Mouse (Mus musculus) cerebellum, adult 11 months (tissue): ENCODE measurements around the gene Igfn1.

Source experiments
- DNase-seq: peaks from one replicate; pipeline ENCODE4 v3.0.0; 2022

Igfn1 gene

DNA sequence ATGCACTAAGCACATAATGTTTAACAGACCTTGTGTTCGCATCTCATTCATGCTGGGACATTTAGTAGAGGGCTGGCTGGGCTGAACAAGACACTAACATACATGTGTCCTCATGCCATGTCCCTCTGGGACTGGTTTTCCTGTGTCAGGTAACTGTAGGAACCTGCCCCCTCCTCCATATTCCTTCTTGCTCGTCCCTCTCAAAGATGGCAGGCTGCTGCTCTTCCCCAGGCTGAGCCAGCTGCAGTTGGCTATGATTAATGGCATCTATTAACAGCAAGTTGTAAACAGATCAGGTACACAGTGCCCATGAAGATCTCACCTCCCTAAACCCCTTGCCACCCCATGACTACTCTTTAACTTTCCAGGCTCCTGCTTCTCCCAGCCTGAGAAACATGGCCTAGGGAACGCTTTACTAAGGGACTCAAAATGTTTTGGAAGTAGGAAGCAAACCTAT is at the start of gene Igfn1:
Gene Igfn1 (minus strand): TSS at position 51 of the 457 bp plus-strand sequence.
- no peak for DNase-seq

DNA sequence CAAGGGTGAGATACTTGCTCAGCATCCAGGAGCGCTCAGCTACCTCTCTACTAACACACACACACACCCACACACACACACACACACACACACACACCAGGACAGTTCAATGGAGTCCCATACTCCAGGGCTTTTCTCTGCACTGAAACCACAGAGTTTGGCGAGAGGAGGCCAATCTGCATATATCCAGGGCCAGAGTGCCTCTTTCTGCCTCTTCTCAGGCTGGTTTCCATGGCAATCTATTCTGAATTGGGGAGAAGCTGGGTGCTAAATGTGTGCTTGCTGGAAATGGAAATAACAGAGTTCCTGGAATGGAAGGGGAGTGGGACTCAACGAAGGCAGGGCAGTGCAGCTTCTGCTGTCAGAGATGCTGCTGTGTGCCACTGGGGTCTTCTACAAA is 49.6 kb upstream of the Igfn1 start:
- no peak for DNase-seq

DNA sequence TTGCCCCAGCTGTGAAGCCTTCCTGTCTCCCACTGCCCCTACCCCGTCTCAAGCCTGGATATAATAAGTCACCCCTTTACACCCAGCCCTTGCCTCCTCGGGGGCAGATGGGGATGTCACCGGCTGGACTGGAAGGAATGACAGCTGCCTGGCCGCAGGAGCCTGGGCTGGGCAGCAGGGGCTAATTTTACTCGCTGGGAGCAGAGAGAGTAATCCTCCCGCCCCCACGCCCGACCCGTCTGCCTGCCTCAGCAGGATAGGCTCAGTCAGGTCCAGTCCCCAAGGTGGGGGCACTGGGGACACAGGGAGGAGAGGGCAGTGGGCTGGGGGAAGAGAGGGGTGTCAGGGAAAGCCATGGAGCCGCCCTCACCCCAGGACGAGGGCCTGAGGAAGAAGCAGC is 46.4 kb upstream of the Igfn1 start, which contains the start of gene Cacna1s:
Gene Cacna1s (plus strand): TSS at position 204 of the 400 bp plus-strand sequence.
- DNase-seq, result no peak

DNA sequence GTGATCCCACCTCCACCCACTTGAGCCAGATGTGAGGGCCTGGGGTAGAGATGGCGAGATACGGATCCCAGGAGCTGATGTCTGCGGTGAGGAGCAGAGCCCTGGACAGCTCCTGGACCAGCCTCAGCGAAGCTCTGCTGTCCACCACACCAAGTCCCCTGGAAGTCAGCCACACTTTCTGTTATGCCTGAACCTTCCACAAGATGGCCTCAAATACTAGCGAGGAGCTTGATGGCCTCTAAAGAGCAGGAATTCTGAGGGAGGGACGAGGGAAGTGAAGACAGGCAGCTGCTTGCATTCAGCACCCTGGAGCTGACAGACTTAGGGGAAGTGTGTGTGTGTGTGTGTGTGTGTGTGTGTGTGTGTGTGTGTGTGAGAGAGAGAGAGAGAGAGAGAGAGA is 45.3 kb upstream of the Igfn1 start:
- DNase-seq, result peak; percentile 60

DNA sequence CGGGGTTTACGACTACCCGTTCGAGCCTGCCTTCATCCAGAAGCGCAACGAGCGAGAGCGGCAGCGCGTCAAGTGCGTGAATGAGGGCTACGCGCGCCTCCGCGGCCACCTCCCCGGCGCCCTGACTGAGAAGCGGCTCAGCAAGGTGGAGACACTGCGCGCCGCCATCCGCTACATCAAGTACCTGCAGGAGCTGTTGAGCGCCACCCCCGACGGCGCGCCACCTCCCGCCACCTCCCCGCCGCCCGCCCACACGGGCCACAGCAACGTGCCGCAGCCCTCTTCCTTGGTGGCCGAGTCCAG is 44.8 kb upstream of the Igfn1 start:
- no peak for DNase-seq

DNA sequence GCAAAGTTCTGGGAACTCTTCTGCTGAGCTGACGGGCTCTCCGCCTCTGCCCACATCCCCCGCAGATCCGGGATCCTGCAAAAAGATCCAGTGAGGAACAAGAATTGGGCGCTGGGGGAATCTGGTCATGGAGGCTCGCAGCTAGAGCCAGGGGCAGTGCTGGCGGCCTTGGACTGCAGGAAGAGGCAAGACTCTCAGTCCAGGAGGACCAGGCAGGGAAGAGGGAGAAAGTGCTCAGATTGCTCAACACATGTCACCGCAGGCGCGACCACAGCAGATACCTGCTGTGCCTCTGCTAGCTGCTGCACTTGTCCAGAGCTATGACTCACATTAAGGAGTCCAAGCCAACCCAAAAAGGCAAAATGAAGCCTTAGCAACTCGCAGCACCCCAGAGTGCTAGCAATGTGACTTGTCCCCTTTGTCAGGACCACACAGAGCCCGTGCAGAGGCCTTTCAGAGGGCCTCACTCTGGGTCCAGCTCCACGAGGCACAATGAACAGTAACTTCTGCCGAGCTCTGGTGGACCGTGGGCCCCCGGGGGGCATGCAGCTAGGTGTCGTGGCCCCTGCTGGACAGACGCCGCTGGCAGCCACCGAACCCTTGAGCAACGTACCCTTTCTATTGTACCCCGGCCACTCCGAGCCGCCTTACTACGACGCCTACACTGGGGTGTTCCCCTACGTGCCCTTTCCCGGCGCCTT is 44.3 kb upstream of the Igfn1 start, which contains the start of gene Ascl5:
Gene Ascl5 (plus strand): TSS at position 493 of the 701 bp plus-strand sequence.
- no peak for DNase-seq

DNA sequence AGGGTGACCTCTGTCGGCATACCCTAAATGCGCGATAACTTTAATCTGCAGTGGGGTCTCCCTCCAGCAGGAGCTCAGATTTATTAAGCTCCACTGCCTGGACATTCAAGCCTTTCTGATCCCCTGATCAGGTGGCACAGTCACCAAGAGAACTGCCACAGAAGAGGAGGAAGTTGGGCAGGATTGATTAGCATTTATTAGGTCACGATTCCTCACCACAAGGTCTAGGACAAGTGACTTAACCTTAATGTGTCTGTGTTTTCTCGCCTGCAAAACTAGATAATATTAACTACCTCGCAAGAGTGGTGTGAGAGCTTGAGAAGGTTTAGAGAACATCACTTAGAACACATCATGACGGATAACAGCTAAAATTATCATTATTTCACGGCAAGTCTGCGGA is 41.8 kb upstream of the Igfn1 start:
- DNase-seq, result no peak

DNA sequence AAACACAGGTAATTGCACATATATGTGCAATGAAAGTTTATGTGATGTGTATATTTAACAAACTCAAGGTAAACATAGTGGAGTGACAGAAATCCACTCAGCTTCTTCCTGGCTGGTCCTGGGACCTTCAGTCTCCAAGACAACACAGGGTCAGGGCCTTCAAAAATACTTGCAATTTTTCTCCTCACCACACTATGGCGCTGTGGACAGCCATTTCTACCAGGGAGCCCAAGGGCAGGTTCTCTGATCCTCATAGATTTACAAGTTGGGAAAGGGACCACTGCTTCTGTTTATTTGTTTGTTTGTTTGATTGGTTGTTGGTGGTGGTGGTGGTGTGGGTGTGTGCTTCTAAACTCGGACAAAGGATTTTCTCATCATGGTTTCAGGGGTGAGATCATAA is 41.3 kb upstream of the Igfn1 start:
- DNase-seq, result no peak

DNA sequence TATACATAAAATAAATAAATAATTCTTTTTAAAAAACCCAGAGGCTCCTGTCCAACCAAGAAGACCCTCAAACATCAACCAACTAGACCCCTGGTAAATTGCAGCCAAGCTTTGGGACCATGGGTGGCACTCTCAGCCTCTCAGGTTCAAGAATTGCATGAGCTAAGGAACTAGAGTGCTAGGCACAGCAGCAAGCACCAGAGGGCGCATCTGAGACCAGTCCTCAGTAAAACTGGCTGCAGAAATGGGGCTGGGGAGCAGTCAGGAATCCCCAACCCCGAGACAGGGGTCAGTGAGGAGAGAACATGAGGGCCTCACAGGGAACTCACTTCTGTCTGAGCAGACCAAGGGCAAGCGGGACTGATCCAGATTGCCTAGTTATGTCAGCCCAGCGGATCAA is 39.6 kb upstream of the Igfn1 start:
- peak; percentile 42 for DNase-seq

DNA sequence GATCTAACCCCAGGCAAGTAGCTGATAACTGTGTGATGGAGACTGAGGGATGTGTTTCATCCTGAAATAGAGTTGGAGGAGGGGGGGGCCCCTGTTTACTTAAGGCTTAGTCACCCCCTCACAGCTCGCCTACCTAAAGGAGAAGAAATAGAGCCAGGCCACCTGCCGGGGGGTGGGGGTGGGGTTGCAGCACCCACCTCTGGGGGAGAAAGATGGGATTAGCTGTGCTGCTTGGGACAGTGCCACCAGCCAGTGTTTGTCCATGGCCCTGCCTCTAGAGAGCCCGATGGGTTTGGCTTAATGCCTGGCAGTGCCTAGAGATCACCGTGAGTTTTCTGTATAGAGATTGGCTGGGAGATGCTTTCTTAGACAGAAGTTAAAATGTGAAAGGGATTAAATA is 34.7 kb upstream of the Igfn1 start:
- no peak for DNase-seq

DNA sequence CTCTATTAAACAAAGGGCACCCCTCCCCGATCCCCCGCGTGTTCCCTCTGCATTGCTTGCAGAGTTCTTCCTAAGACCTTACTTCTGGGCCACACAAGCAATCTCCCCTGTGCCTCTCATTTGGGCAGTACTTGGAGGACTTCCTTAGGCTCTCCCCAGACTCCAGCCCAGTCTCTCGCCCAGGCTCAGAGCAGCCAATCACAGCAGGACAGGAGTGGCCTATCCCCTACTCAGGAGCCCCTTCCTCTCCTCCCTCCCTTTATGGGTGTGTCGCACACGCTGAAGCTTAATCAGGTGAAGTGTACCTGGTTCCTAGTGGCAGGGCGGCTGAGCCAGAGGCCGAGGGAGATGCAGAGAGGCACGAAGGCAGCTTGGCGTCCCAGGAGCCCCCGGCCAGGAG is 34.3 kb upstream of the Igfn1 start:
- no peak for DNase-seq

DNA sequence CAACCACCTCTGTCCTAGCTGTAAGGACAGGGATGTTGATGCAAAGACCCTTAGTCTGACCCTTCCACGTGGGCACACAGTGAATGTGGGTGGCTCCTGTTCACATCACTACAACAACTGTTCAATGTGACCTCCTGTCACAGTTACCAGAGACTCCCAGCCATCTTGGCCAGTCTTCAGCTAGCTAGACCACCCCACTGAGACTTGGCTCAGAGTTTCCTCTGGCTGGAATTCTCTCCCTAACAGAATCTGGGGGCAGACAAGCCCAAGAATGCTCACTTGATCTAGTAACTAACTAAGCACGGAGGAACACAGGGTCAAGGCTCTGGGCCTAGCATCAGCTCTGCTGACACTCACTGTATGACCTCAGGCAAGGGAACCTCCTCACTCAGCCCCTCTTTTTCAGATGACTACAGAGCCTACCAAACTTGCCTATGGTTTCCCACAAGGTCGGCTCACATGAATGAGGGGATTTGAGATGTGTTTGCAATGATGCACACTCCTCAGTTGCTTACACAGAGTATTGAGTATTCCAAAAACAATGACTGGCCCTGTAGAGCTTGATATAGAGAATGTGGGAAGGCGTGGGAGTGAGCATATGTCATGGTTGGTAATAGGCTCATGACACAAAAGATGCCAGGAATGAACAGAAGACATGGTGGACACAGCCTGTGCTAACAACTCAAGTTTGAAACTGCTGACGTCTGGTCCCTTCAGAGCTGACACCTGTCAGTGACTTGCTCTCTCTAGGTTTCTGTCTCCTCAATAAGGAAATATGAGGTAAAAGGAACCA is 32.8 kb upstream of the Igfn1 start:
- no peak for DNase-seq

DNA sequence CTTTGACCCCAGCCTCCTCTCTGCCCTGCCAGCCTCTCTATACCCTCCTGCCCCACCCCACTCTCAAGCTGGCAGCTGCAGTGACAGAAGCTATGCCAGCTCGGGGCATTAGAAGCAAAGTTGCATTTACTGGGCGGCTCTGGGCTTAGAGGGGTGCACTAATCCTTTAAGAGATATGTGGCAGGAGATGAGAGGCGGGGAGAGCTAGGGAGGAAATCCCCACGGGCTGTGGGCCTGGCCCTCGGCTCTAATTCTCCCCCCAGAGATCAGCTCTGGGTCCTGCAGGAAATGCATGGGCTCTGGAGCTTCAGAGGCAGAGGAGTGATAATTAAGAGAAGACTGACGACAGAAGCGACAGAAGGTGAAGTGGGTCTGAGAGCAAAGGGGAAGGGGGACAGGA is 26.8 kb upstream of the Igfn1 start:
- no peak for DNase-seq

DNA sequence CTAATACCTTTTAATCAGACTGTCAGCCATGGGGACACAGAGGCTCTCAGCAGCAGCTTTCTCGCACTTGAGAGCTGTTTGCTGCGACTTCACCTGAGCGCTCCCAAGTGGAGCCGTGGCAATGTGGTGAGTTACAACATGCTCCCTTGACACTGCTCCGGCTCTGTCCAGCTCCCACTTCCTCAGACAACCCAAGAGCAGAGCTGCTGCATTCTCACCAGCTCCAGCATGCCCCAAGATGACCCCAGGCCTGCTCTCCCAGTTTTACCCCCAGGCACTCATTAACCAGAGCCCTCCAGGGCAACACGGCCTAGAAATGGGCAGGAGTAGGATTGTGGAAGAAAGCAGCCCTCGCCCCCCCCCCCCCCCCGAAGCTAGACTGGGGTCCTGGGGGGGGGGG is 25.6 kb upstream of the Igfn1 start:
- no peak for DNase-seq

DNA sequence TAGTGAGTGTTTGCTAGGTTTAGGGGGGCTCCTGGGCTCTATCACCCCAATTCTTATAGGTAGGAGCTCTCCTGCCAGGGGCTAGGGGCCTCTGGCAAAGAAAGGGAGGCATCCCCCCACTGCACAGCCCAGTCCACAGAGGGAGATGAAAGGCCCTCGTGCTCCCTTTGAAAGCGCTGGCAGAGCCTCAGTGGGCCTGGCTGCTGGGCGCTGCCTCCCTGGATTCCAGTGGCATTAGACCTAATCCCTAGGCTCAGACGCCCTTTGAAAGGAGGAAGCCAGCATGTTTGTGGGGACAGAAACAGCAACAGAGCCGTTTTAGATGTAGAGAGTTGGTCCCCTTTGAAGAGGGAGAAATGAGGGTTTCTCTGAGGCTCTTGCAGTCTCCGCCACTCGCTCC is 24.1 kb upstream of the Igfn1 start:
- DNase-seq, result no peak

DNA sequence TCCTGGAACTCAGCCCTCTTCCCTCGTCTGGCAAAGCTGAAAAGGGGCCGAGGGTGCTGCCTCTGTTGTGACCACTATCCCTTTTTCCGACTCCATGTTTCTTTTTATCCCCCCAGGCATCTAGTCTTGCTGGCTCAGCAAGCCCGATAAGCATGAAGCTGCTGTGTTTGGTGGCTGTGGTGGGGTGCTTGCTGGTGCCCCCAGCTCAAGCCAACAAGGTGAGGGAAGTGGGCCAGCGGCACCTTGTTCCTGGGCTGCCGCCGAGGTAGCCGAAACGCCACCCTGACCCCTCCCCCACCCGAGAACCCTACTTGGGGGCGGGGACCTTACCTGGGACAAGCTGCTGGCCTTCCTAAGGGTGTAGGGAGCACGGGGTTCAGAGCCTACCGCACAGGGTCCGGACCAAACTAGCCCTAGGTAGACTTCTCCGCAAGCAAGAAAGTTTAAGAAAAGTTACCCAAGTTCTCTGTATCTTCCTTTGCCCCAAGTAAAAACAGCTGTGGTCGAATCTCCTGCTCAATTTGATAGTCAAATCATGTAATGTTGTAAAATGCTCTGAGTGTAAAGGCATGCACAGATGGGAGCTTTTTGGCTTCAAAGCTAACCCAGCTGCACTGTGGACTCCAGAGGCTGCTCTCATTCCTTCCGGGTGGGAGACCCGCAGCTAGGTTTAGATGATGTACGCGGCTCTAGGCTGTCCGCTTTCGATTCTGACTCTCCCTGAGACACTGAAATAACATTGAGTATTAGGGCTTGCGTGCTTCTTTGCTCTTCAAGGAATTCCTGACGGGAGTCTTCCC is 12.4 kb upstream of the Igfn1 start:
- DNase-seq, result peak; percentile 38

DNA sequence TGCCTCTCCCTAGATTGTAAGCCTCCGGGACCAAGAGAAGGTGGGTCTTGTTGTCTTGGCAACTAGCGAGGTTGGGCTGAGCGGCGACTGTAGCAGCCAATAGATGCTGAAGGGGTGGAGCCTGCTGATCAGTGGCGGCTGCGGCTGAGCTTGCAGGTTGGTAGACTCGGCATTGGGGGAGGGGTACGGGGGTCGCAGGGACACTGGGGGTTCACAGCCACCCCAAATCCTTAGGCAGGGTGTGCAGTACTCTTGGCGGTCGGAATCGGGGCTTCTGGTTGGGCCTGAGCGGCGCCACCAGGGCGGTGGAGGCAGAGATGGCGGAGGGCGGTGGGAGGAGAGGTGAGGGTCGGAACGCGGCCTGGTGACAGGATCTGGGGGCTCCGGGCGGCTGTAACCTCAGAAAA is 11.8 kb upstream of the Igfn1 start:
- DNase-seq, result peak; percentile 90

DNA sequence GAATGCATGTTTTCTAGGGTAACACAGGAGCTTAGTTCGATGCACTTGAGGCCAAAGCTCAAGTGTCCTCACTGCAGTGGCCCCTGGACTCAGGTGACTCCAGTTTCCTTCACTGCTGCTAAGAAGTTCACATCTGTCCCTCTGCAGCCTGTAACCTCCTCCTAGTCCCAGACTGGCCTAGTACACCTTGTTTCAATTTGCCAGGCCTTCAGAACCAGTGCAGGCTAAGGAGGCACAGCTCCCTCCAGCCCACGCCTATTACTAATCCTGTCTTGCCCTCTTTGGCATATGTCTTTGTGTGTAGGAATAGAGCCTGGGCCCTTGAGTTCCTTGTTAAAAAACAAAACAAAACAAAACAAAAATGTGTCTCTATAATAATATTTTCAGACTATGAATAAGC is 11.2 kb upstream of the Igfn1 start:
- no peak for DNase-seq

DNA sequence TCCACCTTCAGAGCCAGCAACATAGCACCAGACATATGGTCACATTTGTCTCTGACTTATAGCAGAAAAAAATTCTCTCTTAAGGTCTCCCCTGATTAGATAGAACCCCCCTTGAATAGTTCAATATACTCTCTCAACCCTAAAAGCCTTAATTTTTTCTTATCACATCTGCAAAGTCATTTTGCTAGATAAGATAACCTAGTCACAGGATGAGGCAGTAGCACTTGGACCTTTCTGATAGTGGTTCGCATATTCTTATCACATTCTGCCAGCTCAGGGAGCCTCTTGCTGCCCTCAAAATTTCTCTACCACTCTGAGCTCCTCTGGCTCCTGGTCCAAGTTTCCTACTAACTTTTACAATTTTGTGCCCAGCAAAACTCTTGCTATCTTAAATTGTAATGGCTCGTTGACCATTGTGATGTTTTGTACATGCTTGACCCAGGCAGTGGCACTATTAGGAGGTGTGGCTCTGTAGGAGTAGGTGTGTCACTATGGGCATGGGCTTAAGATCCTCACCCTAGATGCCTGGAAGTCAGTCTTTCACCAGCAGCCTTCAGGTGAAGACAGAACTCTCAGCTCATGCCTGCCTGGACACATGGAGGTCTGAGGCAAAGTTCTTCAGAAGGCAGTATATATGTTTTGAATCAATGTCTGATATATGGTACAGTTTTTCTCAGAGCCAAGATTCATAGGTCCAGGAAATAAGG is 8.8 kb upstream of the Igfn1 start:
- DNase-seq, result no peak

DNA sequence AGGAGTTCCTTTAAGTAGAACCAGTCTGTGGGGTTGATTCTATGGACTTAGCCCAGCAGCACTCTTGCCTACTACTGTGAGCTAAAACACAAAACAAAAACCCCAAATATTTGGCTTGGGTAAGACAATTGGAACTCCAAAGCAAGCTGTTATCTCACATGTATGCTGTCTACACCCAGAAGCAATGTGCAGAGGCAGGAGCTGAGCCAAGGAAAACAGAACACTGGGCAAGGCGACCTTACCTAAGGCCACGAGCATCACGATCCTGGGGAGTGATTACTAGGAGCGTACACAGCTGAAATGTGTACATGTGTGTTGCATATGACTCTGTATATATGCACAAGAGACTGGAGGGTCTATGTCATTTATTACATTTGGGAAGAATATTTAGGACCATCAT is 7.4 kb upstream of the Igfn1 start:
- DNase-seq, result no peak

DNA sequence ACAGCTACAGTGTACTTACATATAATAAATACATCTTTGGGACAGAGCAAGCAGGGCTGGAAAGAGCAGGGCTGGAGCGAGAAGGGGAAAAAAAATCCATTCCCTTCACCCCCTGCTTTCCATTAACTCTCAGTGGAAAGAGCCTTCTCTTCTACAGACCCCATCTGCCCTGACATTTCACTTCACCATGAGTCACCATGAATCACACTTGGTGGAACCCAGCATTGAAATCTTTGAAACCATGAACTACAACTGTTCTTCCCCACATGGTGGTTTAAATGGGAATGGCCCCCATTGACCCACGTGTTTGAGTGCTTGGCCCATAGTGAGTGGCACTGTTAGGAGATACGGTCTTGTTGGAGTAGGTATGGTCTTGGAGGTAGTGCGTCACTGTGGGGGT is 4.1 kb upstream of the Igfn1 start:
- DNase-seq, result no peak

DNA sequence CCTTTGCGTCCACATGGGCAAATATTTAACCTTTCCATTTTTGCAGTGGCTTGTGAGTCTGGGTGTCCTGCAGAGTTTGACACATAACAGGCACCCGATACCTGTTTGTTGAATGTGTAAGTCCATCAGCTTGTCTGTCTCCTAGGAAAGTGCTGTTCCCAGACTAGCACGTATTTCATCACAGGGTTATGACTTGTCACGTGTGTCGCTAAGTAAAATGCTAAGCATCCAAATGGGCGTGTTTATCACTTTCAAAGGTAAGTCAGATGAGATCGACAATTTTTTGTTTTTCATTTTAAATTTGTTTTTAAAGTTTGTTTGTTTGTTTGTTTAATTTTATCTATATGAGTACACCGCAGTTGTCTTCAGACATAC is 2.0 kb upstream of the Igfn1 start:
- DNase-seq, result no peak
